Mouse (Mus musculus): ENCODE measurements around the gene Pam16. TPM values are rescaled to one million over a fixed set of nuclear protein-coding genes. Genes with fewer than 3 reads are reported as not detected.

The Pam16 gene
- total RNA-seq, 2 experiments from 2014 or later: 78.1 to 94.1 TPM

- TF ChIP-seq CTCF (IDR thresholded peaks at IDR 0.05): peak; percentile 99
- no peak overlapping the region for H3K27ac ChIP-seq
- intact Hi-C loops (cut with DNase I): loop anchor here (1.0 kb wide), 1 partner anchor 37 kb away; no protein-coding TSS in a partner anchor
- no peak overlapping the region for H3K4me3 ChIP-seq
- peak; percentile 66 to 84 for DNase-seq (ENCODE audit: extremely low spot score in 1 of 2, low spot score in 2 of 2)
Observed at GRCm38 (mm10) chr16:4629950-4630349, 5.2 kb upstream of the Pam16 start.

- intact Hi-C loops (cut with DNase I): no loop called here
- TF ChIP-seq CTCF (IDR thresholded peaks at IDR 0.05): no peak
Observed at GRCm38 (mm10) chr16:4628898-4629419, 4.2 kb upstream of the Pam16 start.

GRCm38 (mm10) chr16:4627105-4627504 lies 2.3 kb upstream of the Pam16 start:
- TF ChIP-seq CTCF (IDR thresholded peaks at IDR 0.05): no peak
- DNase-seq (ENCODE audit: extremely low spot score in 1 of 2, low spot score in 2 of 2): no peak
- Histone ChIP-seq H3K27ac (no peak overlapping the region), H3K4me3 (no peak overlapping the region)
- intact Hi-C loops (cut with DNase I): no loop called here

More at GRCm38 (mm10) chr16:4628898-4629419, 4.2 kb upstream of the Pam16 start:
- no peak for DNase-seq (ENCODE audit: extremely low spot score in 1 of 2, low spot score in 2 of 2)
- Histone ChIP-seq H3K4me3 (no peak overlapping the region), H3K27ac (no peak overlapping the region)

GRCm38 (mm10) chr16:4624074-4624473 lies 714 bp downstream of the Pam16 start:
- intact Hi-C loops (cut with DNase I): no loop called here
- Histone ChIP-seq H3K27ac (peak overlapping the region; percentile 91), H3K4me3 (peak overlapping the region; percentile 66)
- no peak for TF ChIP-seq CTCF (IDR thresholded peaks at IDR 0.05)
- DNase-seq (ENCODE audit: extremely low spot score in 1 of 2, low spot score in 2 of 2): no peak

- intact Hi-C loops (cut with DNase I): no loop called here
- Histone ChIP-seq H3K27ac (no peak overlapping the region), H3K4me3 (no peak overlapping the region)
- DNase-seq (ENCODE audit: extremely low spot score in 1 of 2, low spot score in 2 of 2): no peak
- no peak for TF ChIP-seq CTCF (IDR thresholded peaks at IDR 0.05)
Observed at GRCm38 (mm10) chr16:4616829-4617228, 8.0 kb downstream of the Pam16 start.

DNA sequence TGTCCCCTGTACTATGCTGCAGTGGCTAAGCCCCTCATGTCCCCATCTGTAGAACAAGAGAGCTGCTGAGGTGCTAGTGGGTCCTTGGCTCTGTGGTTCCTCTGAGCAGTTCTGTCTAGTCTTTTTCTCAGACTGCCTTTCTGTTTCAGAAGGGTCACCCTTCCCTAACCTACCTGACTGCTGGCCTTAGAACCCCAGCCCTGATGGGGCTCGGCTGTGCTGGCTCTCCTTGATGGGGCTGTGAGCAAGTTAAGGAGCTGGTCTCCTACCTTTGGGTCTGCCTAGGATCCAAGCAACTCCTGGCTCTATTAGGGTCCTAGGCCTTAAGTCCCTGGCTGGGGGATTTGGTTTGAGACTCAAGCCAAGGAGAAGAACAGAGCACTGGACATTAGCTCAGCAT lies 9.5 kb downstream of the Pam16 start:
- intact Hi-C loops (cut with DNase I): no loop called here
- Histone ChIP-seq H3K4me3 (no peak overlapping the region), H3K27ac (no peak overlapping the region)
- no peak for DNase-seq (ENCODE audit: extremely low spot score in 1 of 2, low spot score in 2 of 2)
- no peak for TF ChIP-seq CTCF (IDR thresholded peaks at IDR 0.05)

DNA sequence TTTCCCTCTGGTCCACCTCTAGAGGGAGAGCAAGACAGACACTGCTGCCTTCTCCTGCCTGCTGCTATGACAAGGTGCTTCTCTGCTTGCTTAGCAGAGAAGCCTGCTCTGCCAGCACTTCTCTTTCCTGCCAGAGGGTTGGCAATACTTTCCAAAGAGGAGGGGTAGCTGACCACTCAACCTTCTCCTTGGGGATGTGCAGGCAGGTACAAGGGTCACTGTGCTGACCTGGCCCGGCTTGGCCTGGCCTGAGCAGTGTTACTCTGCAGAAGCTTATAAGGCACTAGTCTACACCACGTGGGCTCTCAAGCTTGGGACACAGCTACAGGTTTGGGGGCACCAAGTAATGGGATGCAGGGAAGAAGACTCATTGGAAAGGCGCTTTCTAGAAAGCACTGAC lies 10.1 kb downstream of the Pam16 start:
- no peak overlapping the region for H3K4me3 ChIP-seq
- TF ChIP-seq CTCF (IDR thresholded peaks at IDR 0.05): no peak
- no peak for DNase-seq (ENCODE audit: extremely low spot score in 1 of 2, low spot score in 2 of 2)
- no peak overlapping the region for H3K27ac ChIP-seq
- intact Hi-C loops (cut with DNase I): no loop called here

- no peak overlapping the region for H3K27ac ChIP-seq
- intact Hi-C loops (cut with DNase I): no loop called here
- no peak overlapping the region for H3K4me3 ChIP-seq
- TF ChIP-seq CTCF (IDR thresholded peaks at IDR 0.05): no peak
- no peak for DNase-seq (ENCODE audit: extremely low spot score in 1 of 2, low spot score in 2 of 2)
Observed at GRCm38 (mm10) chr16:4613736-4614135, 11.1 kb downstream of the Pam16 start.

GRCm38 (mm10) chr16:4611676-4612075 lies 13.1 kb downstream of the Pam16 start:
- peak; percentile 25; the same call in 1 of the 2 replicates for TF ChIP-seq CTCF (IDR thresholded peaks at IDR 0.05)
- intact Hi-C loops (cut with DNase I): no loop called here
- no peak overlapping the region for H3K27ac ChIP-seq

GRCm38 (mm10) chr16:4611193-4611592 lies 13.6 kb downstream of the Pam16 start:
- intact Hi-C loops (cut with DNase I): no loop called here

More at GRCm38 (mm10) chr16:4611676-4612075, 13.1 kb downstream of the Pam16 start:
- no peak for DNase-seq (ENCODE audit: extremely low spot score in 1 of 2, low spot score in 2 of 2)
- H3K4me3 ChIP-seq: no peak overlapping the region

GRCm38 (mm10) chr16:4608532-4609059 lies 16.2 kb downstream of the Pam16 start:
- intact Hi-C loops (cut with DNase I): no loop called here
- no peak overlapping the region for H3K4me3 ChIP-seq
- no peak for TF ChIP-seq CTCF (IDR thresholded peaks at IDR 0.05)
- H3K27ac ChIP-seq: no peak overlapping the region
- no peak for DNase-seq (ENCODE audit: extremely low spot score in 1 of 2, low spot score in 2 of 2)

More at GRCm38 (mm10) chr16:4611193-4611592, 13.6 kb downstream of the Pam16 start:
- no peak for TF ChIP-seq CTCF (IDR thresholded peaks at IDR 0.05)
- H3K27ac ChIP-seq: no peak overlapping the region
- H3K4me3 ChIP-seq: no peak overlapping the region
- no peak for DNase-seq (ENCODE audit: extremely low spot score in 1 of 2, low spot score in 2 of 2)

GRCm38 (mm10) chr16:4607818-4608531 lies 16.8 kb downstream of the Pam16 start:
- Histone ChIP-seq H3K27ac (no peak overlapping the region), H3K4me3 (no peak overlapping the region)
- peak; percentile 79 to 83 for DNase-seq (ENCODE audit: extremely low spot score in 1 of 2, low spot score in 2 of 2)
- intact Hi-C loops (cut with DNase I): loop anchor here (1.0 to 2.0 kb wide), 3 partner anchors 40 to 119 kb away; no protein-coding TSS in a partner anchor
- peak; percentile 97 for TF ChIP-seq CTCF (IDR thresholded peaks at IDR 0.05)

Measured in left cerebral cortex, adult 2 months (tissue).